Mouse (Mus musculus) heart, postnatal 14 days (tissue): ENCODE results near the gene Dnaaf2. TPM values are rescaled to one million over a fixed set of nuclear protein-coding genes. Genes with fewer than 3 reads are reported as not detected.

Source experiments
- DNase-seq, 2 experiments: peaks; one replicate each; pipeline ENCODE4 v3.0.0; 2021 to 2022
- intact Hi-C: fragments of 180-260 bp; cut with DNase I; formaldehyde crosslinking; loops from one replicate; pipeline ENCODE4 v1.15.1; 2025
- total RNA-seq, 2 experiments: library from RNA; stranded (reverse); gene quantifications; 2 replicates each; pipeline ENCODE4 v1.2.3; 2021

The Dnaaf2 gene
- total RNA-seq, 2 experiments from 2014 or later: 0.76 TPM

DNA sequence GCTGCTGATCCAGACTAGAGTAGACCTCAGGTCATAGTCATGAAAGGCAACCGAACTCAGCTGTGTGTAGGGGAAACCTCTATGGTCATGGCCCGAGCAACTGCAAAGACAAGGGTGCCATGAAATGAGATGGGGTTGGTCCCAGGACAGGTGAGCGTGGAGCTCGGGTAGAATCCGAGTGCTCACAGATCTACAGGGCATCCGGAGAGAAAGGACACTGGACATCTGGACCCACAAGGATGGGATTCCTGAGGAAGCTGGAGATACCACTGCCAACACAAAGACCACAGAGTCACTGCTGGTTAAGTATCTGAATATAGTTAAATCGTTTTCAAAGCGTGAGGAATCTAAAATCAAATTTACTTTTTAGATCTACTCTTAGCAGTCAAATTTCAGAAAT lies 9.2 kb upstream of the Dnaaf2 start:
- intact Hi-C loops: loop anchor here (10.0 kb wide), 1 partner anchor 377 kb away; the partner anchor contains the start of gene Vcpkmt
- DNase-seq: no peak

DNA sequence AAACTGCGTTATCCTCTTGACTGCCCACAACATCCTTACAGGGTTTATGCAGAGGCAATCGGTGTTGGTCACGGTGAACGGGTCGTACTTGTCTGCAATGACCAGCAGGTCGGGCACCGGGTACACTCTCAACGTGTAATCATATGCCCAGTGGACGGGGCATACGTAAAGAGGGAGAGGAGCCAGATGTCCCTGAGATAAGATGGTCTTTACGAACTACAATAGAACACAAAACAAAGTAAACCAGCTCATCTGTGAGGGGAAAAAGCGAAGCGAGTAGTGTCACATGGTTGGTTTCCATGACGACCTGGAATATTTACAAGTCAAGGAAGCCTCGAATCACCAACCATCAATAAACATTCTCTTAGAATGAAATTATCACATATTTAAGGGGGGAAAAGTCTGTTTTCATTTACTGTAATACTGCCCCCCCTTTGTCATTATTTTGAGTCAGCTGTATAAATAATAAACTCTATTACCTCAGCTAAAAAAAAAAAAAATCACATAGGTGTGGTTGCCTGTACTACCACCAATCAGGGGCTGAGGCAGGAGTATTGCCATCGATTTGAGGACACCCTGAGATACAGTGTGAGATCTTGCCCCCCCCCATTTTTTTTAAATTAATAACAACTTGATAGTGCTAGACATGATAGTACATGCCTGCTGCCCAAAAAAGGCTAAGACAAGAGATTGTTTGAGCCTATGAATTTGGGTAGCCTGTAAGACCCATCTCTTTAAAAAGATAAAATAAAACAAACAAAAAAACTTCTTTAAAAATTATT lies 6.0 kb upstream of the Dnaaf2 start, which contains the start of gene Gm49384:
Gene Gm49384 (minus strand): TSS at position 216 of the 782 bp plus-strand sequence.
- intact Hi-C loops: loop anchor here (10.0 kb wide), 1 partner anchor 381 kb away; the partner anchor contains the start of gene Vcpkmt
- no peak for DNase-seq

DNA sequence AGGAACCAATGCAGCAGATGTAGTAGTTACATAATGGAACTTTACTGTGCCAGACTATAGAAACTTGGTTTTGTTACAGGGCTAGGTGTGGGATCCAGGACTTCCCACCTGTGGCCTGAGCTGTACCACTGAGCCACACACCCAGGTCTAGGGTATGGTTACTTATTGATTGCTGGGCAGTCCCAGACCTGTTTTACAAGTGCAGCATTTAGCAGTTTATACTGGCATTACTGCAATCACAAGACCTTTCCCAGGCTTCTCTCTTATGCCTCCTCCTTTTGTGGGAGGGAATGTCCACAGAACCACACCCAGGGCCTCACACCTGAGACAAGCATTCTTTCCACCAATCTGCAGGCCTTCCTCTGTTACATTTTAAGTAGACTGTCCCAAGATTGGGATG lies 756 bp upstream of the Dnaaf2 start:
- intact Hi-C loops: loop anchor here (5.0 kb wide), 1 partner anchor 43 kb away; the partner anchor contains the start of gene Klhdc1
- no peak for DNase-seq

DNA sequence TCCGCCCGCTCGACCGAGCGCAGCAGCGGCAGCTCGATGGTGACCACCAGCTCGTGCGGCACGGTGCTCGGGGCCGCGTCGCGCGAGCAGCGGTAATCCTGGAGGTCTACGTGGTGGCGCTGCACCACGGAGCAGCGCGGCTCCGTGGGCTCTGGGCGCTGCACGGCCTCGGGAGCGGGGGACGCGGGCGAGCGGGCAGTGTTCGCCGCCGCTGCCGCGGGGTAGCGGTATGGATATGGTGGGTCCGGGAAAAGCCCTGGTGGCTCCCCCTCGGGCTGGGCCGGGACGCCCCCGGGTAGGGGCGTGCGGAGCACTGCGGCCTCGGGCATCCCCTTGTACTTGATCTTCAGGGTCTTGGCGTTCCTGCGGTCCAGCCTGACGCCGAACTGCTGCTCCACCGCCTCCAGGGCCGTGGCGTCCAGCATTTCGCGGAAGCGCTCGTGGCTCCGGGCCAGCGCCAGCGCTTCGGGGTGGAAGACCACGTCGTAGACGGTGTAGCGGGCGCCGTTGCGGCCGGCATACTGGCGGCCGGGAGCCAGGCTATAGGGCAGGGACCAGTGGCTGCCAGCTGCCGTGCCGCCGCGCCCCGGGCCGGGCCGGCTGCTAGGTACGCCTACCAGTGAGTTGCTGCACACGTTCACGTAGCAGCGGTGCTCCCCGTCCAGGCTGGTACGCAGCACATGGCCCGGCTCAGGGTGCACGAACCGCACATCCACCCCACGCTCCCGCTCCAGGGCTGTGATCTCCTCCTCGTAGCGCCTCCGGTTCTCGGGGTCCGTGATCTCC lies 658 bp downstream of the Dnaaf2 start:
- peak; percentile 71 to 75 for DNase-seq
- intact Hi-C loops: loop anchor here (5.0 kb wide), 1 partner anchor 45 kb away; the partner anchor contains the start of gene Klhdc1

DNA sequence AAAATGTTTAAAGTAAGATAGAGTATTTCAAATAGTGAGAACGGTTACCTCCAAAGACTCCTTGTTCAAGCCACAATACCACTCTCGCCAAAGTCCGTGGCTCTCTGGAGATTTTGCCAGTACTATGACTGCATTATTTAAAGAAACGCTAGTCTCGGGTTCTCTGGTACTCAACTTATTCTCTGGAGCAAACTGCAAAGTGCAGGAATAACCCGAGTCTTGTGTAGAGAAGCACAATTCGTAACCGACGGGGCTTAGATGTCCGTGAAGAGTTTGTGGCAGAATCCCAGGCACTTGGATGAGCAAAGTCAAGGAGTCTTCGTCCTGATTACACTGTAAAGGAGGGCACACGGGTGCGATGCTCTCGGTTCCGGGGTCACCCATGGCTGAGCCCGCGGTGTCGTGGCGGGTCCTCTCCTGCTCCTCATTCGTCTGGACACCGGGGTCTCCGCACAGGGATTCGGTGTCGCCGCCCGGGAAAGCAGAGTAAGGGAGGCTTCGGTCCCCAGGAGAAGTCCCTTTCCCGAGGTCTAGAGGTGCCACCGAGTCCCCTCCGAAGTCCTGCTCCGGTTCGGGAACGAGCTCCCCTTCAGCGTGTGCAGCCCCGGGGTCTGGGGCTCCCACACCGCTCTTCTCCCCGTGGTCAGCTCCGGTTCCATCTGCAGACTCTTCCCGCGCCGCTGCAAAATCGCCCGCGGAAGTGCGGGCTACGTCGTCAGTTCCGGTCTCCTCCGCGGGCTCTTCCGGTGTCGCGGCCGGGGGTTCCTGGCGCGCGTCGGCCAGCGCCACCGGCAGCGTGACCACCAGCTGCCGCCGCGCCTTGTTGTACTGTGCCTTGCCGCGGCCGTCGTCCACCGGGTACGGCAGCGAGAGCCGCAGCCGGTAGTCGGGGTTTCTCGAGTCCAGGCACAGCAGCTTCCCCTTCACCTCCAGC lies 1.5 kb downstream of the Dnaaf2 start, which contains the start of gene Gm49383:
Gene Gm49383 (minus strand): TSS at position 661 of the 934 bp plus-strand sequence.
- intact Hi-C loops: loop anchor here (5.0 kb wide), 1 partner anchor 46 kb away; the partner anchor contains the start of gene Klhdc1
- DNase-seq: peak; percentile 77 to 80

DNA sequence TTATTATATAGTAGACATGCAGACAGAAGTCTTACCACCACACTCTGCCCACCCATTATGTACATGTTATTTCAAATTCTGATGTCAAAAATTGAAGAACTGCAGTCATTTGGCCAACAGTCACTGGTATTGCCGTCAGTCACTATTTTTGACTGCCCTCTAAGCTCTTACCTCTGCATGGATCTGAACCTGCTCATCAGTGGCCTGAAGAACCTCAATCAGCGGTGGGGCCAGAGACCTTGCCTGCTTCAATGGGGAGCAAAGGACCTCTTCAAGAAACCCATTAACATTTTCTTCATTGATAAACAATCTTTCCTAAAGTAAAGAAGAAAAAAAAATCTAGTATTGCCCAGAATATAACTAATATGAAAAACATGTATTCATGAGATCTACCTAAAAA lies 5.6 kb downstream of the Dnaaf2 start:
- DNase-seq: no peak
- intact Hi-C loops: loop anchor here (5.0 kb wide), 1 partner anchor 105 kb away; the partner anchor contains the start of gene Klhdc2

DNA sequence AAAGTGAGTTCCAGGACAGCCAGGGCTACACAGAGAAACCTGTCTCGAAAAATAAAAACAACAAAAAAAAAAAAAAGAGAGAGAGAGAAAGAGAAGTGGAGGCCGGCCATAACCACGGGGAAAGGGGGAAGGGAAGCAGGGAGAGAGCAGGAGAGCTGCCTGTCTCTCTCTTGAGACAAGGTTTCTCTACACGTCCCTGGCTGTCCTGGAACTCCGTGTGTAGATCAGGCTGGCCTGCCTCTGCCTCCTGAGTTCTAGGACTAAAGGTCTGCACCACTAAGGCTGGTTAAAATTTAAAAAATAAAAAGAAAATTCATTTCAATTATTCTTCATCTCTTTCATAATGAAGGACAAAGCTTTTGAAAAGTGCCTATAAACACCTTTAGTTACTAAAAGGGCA lies 6.8 kb downstream of the Dnaaf2 start:
- DNase-seq: no peak
- intact Hi-C loops: loop anchor here (5.0 kb wide), 1 partner anchor 106 kb away; the partner anchor contains the start of gene Klhdc2

DNA sequence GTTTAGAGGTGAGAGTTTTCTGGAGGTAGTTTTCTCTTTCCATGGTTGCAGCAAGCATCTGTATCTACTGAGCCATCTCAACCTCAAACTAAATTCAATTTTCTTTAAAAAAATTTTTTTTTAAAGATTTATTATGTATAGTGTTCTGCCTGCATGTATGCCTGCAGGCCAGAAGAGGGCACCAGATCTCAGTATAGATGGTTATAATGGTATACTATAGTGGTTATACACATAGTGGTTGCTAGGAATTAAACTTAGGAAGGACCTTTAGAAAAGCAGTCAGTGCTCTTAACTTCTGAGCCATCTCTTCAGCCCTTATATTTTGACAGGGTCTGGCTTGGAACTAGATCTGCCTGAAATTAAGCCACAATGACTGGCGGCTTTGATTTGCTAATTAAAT lies 7.7 kb downstream of the Dnaaf2 start:
- peak in 1 of 2 experiments; percentile 30 for DNase-seq
- intact Hi-C loops: loop anchor here (5.0 kb wide), 1 partner anchor 107 kb away; the partner anchor contains the start of gene Klhdc2

DNA sequence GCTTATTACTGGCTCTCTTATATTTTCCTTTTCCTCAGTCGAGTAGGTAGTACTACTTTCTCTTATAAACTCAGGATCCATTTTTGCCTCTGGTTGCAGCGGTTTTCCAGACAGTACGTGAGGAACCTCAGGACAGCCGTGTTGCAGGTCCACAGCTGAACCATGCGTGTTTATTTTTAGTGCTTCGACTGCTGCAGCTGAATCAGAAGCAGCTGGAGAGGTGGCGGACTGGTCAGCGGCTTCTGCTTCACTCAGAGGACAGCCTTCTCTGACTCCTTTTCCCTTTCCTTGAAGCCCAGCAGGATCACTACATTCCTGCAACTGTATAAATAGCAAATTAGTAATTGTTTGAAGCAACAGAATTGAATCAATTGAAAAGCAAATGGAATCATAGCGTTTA lies 8.2 kb downstream of the Dnaaf2 start:
- intact Hi-C loops: loop anchor here (5.0 kb wide), 1 partner anchor 107 kb away; the partner anchor contains the start of gene Klhdc2
- DNase-seq: no peak

DNA sequence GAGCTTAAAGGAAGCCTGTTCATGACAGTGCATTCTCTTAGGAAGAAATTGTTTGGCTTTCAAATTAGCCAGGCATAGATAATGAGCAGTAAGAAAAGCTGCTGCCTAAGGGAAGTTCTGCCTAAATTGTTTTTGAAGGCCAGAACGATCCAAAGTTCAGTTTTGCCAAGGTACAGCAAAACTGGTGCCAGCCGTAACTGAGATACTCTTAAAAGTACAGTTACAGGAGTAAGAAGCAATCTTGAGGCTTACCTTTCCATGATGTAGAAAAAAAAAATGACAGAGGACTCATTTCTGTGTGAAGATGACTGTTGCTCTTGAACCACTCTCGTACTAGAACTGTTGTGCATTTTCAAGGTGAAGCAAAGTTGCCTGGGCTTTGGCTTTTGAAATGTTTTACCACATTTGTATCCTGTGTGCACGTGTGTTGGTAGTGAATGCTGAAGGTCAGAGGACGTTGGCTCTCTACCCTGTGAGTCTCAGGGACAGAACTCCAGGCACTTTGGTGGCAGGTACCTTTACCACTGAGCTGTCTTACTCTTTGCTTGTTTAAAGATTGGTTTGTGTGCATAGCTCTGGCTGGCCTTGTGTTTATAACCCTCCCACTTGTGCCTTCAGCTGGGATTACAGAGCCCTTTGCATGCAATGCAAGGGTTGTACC lies 11.3 kb downstream of the Dnaaf2 start:
- intact Hi-C loops: no loop called here
- DNase-seq: no peak

DNA sequence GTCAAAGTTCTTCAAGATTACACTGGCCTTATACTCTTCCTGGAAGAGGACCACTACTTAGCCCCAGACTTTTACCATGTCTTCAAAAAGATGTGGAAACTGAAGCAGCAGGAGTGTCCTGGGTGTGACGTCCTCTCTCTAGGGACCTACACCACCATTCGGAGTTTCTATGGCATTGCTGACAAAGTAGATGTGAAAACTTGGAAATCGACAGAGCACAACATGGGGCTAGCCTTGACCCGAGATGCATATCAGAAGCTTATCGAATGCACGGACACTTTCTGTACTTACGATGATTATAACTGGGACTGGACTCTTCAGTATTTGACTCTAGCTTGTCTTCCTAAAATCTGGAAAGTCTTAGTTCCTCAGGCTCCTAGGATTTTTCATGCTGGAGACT lies 12.9 kb downstream of the Dnaaf2 start:
- intact Hi-C loops: no loop called here
- no peak for DNase-seq

DNA sequence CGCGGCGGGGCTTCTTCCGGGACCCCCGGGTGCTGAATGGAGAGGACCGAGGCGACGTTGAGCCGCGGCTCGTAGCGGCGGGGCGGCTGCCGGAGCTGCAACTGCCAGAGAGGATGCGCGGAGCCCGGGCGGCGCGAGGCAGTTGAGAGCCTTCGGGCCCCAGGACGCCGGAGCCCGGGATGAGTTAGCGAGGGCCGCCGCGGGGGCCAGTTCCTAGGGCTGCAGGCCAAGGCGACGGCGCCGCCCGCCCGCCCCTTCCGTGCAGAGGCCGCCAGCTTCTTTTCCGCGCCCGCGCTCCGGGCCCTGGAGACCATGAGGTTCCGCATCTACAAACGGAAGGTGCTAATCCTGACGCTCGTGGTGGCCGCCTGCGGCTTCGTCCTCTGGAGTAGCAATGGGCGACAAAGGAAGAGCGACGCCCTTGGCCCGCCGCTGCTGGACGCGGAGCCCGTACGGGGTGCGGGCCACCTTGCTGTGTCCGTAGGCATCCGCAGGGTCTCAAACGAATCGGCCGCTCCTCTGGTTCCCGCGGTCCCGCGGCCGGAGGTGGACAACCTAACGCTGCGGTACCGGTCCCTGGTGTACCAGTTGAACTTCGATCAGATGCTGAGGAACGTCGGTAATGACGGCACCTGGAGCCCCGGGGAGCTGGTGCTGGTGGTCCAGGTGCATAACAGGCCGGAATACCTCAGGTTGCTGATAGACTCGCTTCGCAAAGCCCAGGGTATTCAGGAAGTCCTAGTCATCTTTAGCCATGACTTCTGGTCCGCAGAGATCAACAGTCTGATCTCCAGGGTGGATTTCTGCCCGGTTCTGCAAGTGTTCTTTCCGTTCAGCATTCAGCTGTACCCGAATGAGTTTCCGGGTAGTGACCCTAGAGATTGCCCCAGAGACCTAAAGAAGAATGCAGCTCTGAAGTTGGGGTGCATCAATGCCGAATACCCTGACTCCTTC lies 13.6 kb downstream of the Dnaaf2 start:
- intact Hi-C loops: no loop called here

DNA sequence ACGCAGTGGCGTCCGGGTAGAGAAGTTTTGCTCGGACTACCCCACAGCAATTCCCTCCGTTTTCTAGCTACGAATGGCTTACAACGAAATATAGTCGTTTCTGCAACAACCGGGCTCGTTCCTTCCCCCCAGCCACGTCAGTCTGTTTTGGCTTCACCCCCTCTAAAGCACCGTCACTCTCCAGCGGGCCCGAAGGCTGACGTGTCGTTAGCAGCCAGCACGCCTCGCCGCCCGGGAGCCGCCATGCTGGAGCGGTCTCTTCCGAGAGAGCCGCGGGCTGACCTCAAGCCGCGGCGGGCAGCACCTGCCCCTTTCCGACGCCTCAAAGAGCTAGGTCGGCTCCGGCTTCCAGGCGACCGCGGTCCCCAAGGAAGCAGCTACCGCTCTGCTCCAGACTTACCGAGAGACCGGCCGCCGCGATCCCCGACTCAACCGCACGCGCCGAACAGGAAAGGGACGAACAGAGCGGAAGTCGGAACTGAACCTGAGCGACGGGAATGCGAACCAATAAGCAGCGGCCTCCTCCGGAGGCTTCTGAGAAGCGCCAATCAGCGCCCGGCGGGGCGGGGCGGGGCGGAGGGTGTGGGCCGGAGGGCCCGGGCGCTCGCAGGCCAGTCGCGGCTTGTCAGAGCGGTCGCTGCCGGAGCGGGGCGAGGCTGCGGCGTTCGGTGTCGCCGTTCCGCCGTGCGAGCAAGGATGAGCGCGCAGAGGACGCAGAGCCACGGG lies 14.5 kb downstream of the Dnaaf2 start, which contains the start of the genes Rpl36al and Mgat2:
Gene Rpl36al (minus strand): TSS at position 501 of the 726 bp plus-strand sequence.
Gene Mgat2 (plus strand): TSS at position 575 of the 726 bp plus-strand sequence.
- DNase-seq: peak; percentile 99 to 100
- intact Hi-C loops: no loop called here

More for the DNA sequence above, 13.6 kb downstream of the Dnaaf2 start:
- DNase-seq: peak; percentile 73 to 74

DNA sequence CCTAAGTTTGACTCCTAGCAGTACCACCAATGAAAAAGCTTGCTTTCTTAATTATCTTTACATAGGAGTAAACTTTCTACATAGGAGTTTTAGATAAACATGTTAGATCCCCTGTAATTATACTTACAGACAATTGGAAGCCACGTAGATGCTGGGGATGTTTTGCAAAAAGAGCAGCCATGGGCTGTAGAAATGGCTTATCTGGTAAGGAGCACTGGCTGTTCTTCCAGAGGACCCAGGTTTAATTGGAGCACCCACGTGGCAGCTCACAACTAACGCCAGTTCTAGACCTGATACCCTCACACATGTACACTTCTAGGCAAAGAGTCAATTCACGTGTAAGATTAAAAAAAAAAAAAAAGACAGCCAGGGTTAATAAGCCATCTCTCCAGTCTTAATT lies 16.4 kb downstream of the Dnaaf2 start:
- intact Hi-C loops: no loop called here
- no peak for DNase-seq

DNA sequence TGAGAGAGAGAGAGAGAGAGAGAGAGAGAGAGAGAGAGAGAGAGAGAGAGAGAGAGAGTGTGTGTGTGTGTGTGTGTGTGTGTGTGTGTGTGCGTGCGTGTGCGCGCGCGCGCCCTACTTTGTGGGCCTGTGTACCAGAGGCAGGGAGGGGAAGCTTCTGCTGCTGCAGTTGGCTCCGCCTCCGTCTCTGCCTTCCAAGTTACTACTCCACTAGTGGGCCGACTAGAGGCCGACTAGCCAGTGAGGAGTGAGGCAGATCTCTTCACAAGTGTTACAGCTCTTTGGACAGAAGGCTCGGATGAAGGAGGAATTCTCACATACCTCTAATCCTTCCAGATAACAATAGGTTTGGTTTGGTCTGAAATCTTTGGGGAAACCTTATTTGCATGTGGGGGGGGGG lies 18.9 kb downstream of the Dnaaf2 start:
- intact Hi-C loops: no loop called here
- no peak for DNase-seq

DNA sequence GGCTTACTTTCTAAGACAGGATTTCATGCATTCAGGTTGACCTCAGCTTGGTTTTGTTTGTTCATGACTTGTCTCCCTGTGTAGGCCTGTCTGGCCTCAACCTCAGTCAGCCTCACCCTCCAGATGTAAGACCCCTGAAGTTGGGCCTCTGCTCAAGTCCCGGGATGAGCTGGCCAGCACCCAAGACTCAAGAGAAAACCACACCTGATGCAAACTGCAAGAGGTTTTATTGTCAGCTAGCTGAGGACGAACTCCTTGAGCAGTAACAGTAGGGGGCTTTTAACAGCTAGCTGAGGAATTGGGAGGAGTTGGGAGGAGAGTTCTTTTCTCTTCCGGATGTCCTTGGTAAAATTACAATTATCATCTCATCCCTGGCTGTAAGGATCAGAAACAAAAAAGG lies 20.7 kb downstream of the Dnaaf2 start:
- no peak for DNase-seq
- intact Hi-C loops: no loop called here

DNA sequence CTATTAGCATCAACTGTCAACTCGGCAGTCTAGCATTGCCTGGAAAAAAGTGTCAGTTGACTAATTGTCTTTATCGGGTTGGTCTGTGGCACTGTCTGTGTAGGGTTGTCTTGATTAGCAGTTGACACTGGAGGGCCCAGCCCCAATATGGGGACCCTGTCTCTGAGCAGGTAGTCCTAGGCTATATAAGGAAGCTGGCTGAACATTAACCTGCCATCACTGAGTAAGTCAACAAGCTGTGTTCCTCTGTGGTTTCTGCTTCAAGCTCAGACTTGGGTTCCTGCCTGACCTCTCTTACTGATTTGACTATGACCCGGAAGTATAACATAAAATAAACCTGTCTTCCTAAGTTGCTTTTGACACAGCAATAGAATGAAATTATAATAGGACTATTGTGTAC lies 22.3 kb downstream of the Dnaaf2 start:
- intact Hi-C loops: no loop called here
- no peak for DNase-seq
